Mouse (Mus musculus): ENCODE data around the gene Mat2b. TPM values are rescaled to one million over a fixed set of nuclear protein-coding genes. Genes with fewer than 3 reads are reported as not detected.

The Mat2b gene
- polyA plus RNA-seq (2017; shearing (Covaris generic)): 100 to 1,000 TPM; 235 to 253 TPM

GRCm38 (mm10) chr11:40695103-40695502 is at the start of gene Mat2b:
Gene Mat2b (minus strand): TSS chr11:40695203.

DNA sequence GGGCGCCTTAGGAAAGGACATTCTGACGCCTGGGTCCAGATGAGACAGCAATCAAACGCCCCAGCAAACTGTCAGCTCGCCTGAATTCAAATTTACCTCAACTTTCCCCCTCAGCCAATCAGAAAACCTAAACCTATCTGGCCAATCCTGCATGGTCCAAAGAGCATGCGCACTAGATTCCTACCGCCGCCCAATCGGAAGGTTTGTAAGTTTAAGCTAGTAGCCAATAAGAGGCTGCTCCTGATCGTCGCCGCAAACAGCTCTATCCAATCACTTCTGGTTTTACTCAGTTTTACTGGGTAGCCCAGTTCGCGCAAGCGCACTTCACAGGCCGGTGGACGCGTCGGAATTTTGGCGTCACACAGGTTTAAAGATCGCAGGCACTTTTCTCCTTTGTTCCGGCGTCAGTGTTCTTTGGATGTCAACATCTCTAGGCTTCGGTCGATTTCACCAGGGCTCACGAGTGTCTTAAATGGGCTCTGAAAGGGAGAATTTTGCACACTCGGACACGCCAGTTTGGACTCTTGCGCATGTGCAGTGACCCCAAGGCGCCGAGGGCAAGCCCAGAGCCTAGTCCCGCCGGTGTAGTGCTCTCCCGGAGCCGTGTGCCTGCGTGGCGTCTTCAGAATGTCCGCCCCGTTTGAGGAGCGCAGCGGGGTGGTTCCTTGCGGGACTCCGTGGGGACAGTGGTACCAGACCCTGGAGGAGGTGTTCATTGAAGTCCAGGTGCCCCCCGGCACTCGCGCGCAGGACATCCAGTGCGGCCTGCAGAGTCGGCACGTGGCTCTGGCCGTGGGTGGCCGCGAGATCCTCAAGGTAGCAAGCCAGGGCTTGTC is 38.6 kb upstream of the Mat2b start, which contains the start of the genes Hmmr and Nudcd2:
Gene Hmmr (minus strand): TSS at position 84 of the 836 bp plus-strand sequence.
Gene Nudcd2 (plus strand): TSS at position 329 of the 836 bp plus-strand sequence.

Other genes starting within 250 kb of the Mat2b start
- gene Hmmr, start 38.2 kb upstream of the Mat2b start, polyA plus RNA-seq (2017; shearing (Covaris generic)): 1 to 10 TPM; 6.9 to 7.0 TPM
- gene Nudcd2, start 38.5 kb upstream of the Mat2b start, polyA plus RNA-seq (2017; shearing (Covaris generic)): 10 to 100 TPM; 89.8 to 99.6 TPM
- gene Ccng1, start 60.1 kb upstream of the Mat2b start, polyA plus RNA-seq (2017; shearing (Covaris generic)): 100 to 1,000 TPM; 111 to 224 TPM